Mouse (Mus musculus): ENCODE results near the gene Gm10277.
A peak's percentile ranks its signal among the peaks of the same experiment; 100 is the strongest.
"Not testable (repeated sequence)": the region's sequence is repeated elsewhere in the genome, so short reads cannot be mapped to it uniquely, and the experiment has no call there.

Gene Gm10277

DNA sequence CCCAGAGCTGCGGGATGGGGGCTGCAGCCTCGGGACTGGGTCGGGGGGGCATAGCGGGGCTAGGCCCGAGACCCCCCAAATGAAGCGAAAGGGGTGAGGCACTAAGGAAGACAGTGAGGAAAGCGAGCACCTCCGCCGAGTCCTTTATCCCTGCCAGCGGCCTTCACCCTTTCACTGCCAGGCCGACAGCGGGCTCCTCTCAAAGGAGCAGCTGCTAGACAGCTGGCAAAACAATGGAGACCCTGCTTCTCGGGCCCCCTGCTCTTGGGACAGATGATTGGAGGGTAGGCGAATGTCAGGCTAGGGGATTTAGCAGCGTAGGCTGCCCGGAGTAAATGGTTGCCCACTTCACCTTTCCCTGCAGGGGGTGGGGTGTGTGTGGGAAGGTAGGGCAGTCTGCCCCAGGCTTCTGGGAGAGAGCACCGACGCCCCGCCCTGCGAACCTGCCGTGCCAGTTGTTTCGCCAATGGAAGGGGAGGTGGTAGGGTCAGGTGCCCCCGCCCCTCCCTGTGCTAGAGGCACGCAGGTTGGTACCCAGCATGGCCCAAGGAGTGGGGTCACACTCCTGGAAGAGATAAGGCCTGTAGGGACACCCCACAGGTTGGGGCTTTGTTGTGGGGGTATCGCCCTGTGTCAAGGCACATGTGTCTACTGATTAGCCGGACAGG lies 23.7 kb downstream of the Gm10277 start:
- peaks cover 43% of the 10 kb centered on the region for H3K4me1 ChIP-seq (replicated peaks; ENCODE audit: low read depth, low read length)
- peaks cover 20% of the 10 kb centered on the region for H3K27me3 ChIP-seq (ENCODE audit: insufficient read depth, low read length)
- no peaks in the 10 kb centered on the region for H3K9me3 ChIP-seq (ENCODE audit: low read length)
- TF ChIP-seq CTCF (conservative IDR thresholded peaks at IDR 0.05; ENCODE audit: low read length) (no peak), NANOG (IDR thresholded peaks at IDR 0.05; ENCODE audit: borderline replicate concordance, low read length) (no peak), POU5F1 (IDR thresholded peaks at IDR 0.05; ENCODE audit: borderline replicate concordance, low read length) (no peak)
- H3K36me3 ChIP-seq (ENCODE audit: insufficient read depth, low read length), result no peaks in the 10 kb centered on the region
- H3K4me3 ChIP-seq (replicated peaks; ENCODE audit: low read length), result peak overlapping the region; percentile 96

DNA sequence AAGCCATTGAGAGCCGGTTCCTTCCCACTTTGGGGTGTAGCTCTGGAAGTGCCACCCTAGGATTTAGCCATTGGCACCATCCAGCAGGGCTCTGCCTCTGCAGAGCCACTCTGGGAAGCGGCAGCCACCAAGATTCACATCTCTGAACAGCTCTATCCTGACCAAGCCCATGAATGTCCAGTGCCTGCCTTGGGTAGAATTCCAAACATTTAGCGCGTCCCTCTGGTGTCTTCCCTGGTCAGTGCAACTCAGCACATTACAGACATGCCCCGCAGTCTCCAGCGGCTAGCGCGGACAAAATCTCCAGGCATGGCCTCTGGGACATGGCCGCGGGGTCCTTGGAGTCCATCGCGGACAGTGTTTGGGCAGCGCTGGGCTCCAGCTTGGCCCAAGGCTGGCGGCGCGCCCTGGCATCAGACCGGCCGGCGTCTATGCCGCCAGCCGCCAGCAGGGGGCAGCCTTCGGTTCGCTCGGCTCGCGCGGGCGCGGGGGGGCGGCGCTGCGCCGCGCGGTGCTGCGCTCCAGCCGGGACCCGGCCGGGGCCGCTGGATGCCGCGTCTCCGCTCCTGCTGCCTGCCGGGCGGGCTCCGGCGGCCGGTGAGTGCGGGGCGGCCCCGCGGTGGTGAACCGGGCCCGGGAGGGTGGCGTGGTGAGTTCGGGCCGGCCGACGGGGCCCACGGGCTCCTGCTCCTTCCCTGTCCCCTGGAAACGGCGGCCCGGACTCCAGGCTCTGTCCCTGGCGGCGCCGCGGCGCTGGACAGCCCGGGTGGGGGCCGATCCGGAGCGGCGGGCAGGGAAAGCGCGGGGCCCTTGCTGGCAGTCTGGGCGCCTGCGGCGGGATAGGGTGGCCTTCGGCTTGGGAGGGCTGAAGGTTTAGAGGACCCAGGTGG lies 24.5 kb downstream of the Gm10277 start, which contains the start of gene Myo18a:
TSS of gene Myo18a (plus strand) at position 464 of the 890 bp plus-strand sequence.
- H3K27me3 ChIP-seq (ENCODE audit: insufficient read depth, low read length), result peaks cover 20% of the 10 kb centered on the region
- TF ChIP-seq CTCF (conservative IDR thresholded peaks at IDR 0.05; ENCODE audit: low read length) (no peak), POU5F1 (IDR thresholded peaks at IDR 0.05; ENCODE audit: borderline replicate concordance, low read length) (no peak), NANOG (IDR thresholded peaks at IDR 0.05; ENCODE audit: borderline replicate concordance, low read length) (no peak)
- H3K4me3 ChIP-seq (replicated peaks; ENCODE audit: low read length), result peak within 1 kb of the TSS; percentile 96
- H3K36me3 ChIP-seq (ENCODE audit: insufficient read depth, low read length), result no peaks in the 10 kb centered on the region
- no peaks in the 10 kb centered on the region for H3K9me3 ChIP-seq (ENCODE audit: low read length)
- peaks cover 51% of the 10 kb centered on the region for H3K4me1 ChIP-seq (replicated peaks; ENCODE audit: low read depth, low read length)

DNA sequence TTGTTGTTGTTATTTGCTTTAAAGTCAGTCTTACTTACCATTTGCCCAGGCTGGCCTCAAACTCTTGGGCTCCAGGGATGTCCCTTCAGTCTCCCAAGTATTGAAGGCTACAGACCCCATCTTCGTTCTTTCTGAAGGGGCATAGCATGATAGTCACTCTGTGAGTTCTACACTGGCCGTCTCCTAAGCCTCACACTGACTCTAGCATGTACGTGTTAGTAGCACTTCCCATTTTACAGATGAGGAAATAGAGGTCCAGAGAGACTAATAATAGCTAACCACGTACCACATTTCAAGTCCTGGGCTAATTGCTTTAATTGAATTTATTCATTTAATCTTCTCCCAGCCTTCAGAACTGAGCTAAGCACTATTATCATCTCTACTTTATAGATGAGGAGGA lies 27.5 kb downstream of the Gm10277 start:
- H3K9me3 ChIP-seq (ENCODE audit: low read length), result no peaks in the 10 kb centered on the region
- TF ChIP-seq CTCF (conservative IDR thresholded peaks at IDR 0.05; ENCODE audit: low read length) (no peak), POU5F1 (IDR thresholded peaks at IDR 0.05; ENCODE audit: borderline replicate concordance, low read length) (no peak), NANOG (IDR thresholded peaks at IDR 0.05; ENCODE audit: borderline replicate concordance, low read length) (no peak)
- peaks cover 34% of the 10 kb centered on the region for H3K4me1 ChIP-seq (replicated peaks; ENCODE audit: low read depth, low read length)
- H3K27me3 ChIP-seq (ENCODE audit: insufficient read depth, low read length), result peaks cover 20% of the 10 kb centered on the region
- H3K36me3 ChIP-seq (ENCODE audit: insufficient read depth, low read length), result no peaks in the 10 kb centered on the region
- no peak overlapping the region for H3K4me3 ChIP-seq (replicated peaks; ENCODE audit: low read length)

DNA sequence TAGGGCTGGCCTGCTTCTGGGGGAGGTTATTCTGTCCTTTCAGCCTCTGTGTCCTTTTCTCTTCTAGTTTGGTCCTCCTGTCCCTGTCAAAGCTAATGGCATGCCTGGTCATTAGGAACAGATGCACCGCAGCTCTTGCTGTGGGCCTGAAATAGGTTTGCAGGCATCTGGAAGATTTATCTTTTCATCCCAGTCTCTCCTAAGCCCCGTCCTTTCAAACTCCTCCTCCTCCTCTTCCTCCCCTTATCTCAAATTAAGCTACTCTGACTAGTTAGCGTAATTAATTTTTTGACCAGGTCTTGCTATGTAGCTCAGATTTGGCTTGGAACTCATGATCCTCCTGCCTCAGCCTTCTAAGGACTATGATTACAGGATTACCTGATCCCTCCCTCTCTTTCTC lies 34.1 kb downstream of the Gm10277 start:
- TF ChIP-seq CTCF (conservative IDR thresholded peaks at IDR 0.05; ENCODE audit: low read length) (no peak), NANOG (IDR thresholded peaks at IDR 0.05; ENCODE audit: borderline replicate concordance, low read length) (no peak), POU5F1 (IDR thresholded peaks at IDR 0.05; ENCODE audit: borderline replicate concordance, low read length) (no peak)
- Histone ChIP-seq H3K9me3 (ENCODE audit: low read length) (no peaks in the 10 kb centered on the region), H3K36me3 (ENCODE audit: insufficient read depth, low read length) (no peaks in the 10 kb centered on the region), H3K4me1 (replicated peaks; ENCODE audit: low read depth, low read length) (peaks cover 18% of the 10 kb centered on the region), H3K4me3 (replicated peaks; ENCODE audit: low read length) (no peak overlapping the region), H3K27me3 (ENCODE audit: insufficient read depth, low read length) (no peaks in the 10 kb centered on the region)

DNA sequence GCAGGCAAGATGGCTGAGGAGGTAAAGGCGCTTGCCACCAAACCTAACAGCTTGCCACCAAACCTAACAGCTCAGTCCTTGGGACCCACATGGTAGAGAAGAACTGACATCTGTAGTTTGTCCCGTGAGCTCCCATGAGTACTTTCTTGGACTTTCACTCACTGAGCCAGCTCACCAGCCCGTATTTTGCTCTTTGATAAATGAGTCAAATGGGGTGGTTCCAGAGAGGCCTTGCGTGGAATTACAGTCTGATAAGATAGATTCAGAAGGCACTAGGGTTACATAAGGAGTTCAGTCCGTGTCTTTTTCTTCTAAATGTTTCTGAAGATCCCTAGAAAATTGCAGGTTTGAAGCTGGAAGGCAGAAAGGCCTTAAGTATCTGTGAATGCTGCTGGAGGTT lies 35.0 kb downstream of the Gm10277 start:
- no peaks in the 10 kb centered on the region for H3K36me3 ChIP-seq (ENCODE audit: insufficient read depth, low read length)
- no peak overlapping the region for H3K4me3 ChIP-seq (replicated peaks; ENCODE audit: low read length)
- no peaks in the 10 kb centered on the region for H3K27me3 ChIP-seq (ENCODE audit: insufficient read depth, low read length)
- TF ChIP-seq POU5F1 (IDR thresholded peaks at IDR 0.05; ENCODE audit: borderline replicate concordance, low read length) (no peak), NANOG (IDR thresholded peaks at IDR 0.05; ENCODE audit: borderline replicate concordance, low read length) (no peak), CTCF (conservative IDR thresholded peaks at IDR 0.05; ENCODE audit: low read length) (no peak)
- peaks cover 9% of the 10 kb centered on the region for H3K4me1 ChIP-seq (replicated peaks; ENCODE audit: low read depth, low read length)
- H3K9me3 ChIP-seq (ENCODE audit: low read length), result no peaks in the 10 kb centered on the region

DNA sequence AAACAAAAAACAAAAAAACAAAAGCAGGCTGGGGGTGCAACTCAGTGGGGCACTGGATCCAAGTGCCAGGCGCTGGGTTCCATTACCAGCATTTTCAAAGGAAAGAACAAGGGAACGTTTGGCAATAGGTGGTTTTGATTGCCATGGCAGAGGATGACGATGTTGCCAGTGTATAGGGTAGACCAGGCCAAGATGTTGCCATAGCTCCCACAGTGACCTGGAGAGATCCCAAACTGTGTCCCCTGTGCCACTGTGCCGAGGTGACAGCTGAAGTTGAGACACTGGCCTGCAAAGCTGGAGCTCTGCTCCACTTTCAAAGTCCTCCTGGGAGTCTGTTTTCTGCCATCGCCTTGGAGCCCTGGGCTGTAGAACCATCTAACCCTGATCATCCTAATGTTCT lies 38.6 kb downstream of the Gm10277 start:
- H3K27me3 ChIP-seq (ENCODE audit: insufficient read depth, low read length), result no peaks in the 10 kb centered on the region
- H3K4me3 ChIP-seq (replicated peaks; ENCODE audit: low read length), result no peak overlapping the region
- no peaks in the 10 kb centered on the region for H3K9me3 ChIP-seq (ENCODE audit: low read length)
- TF ChIP-seq CTCF (conservative IDR thresholded peaks at IDR 0.05; ENCODE audit: low read length) (no peak), POU5F1 (IDR thresholded peaks at IDR 0.05; ENCODE audit: borderline replicate concordance, low read length) (no peak), NANOG (IDR thresholded peaks at IDR 0.05; ENCODE audit: borderline replicate concordance, low read length) (no peak)
- peaks cover 20% of the 10 kb centered on the region for H3K4me1 ChIP-seq (replicated peaks; ENCODE audit: low read depth, low read length)
- no peaks in the 10 kb centered on the region for H3K36me3 ChIP-seq (ENCODE audit: insufficient read depth, low read length)

DNA sequence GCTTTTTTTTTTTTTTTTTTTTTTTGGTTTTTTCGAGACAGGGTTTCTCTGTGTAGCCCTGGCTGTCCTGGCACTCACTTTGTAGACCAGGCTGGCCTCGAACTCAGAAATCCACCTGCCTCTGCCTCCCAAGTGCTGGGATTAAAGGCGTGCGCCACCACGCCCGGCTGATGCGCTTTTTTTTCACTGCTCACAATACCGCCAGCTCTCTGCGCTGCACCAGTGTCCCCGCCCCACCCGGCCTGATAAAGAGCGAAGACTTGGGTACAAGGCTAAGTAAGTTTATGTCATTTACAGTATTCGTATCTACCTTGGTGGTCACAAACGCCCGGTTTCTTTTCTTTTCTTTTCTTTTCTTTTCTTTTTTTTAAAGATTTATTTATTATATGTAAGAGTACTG lies 40.4 kb downstream of the Gm10277 start:
- H3K9me3 ChIP-seq (ENCODE audit: low read length); H3K27me3 ChIP-seq (ENCODE audit: insufficient read depth, low read length); H3K4me3 ChIP-seq (replicated peaks; ENCODE audit: low read length); H3K36me3 ChIP-seq (ENCODE audit: insufficient read depth, low read length): not testable (repeated sequence)
- peaks cover 23% of the 10 kb centered on the region for H3K4me1 ChIP-seq (replicated peaks; ENCODE audit: low read depth, low read length)

DNA sequence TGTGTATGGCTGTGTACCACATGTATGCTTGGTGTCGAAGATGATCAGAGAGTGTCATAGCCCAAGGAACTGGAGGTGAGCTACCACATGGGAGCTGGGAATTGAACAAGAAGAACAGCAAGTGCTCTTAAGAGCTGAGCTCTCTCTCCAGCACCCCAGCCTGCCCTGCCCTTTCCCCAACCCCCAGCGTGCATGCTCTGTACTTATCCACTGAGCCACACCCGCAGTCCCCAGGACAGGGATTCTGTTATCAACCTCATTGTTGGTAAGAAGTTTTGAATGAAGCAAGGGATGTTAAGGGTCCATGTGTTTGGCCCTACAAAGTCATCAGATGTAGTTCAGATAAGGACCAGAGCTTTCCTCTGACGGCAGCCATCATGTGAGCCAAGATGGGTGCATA lies 40.9 kb downstream of the Gm10277 start:
- H3K4me3 ChIP-seq (replicated peaks; ENCODE audit: low read length), result no peak overlapping the region
- no peaks in the 10 kb centered on the region for H3K27me3 ChIP-seq (ENCODE audit: insufficient read depth, low read length)
- no peaks in the 10 kb centered on the region for H3K9me3 ChIP-seq (ENCODE audit: low read length)
- H3K4me1 ChIP-seq (replicated peaks; ENCODE audit: low read depth, low read length), result peaks cover 23% of the 10 kb centered on the region
- no peaks in the 10 kb centered on the region for H3K36me3 ChIP-seq (ENCODE audit: insufficient read depth, low read length)
- TF ChIP-seq CTCF (conservative IDR thresholded peaks at IDR 0.05; ENCODE audit: low read length), result no peak
- TF ChIP-seq NANOG (IDR thresholded peaks at IDR 0.05; ENCODE audit: borderline replicate concordance, low read length), result no peak
